Mouse (Mus musculus) cerebellum, adult 2 months (tissue): Measurements from ENCODE around the gene Eno1. TPM values are rescaled to one million over a fixed set of nuclear protein-coding genes. Genes with fewer than 3 reads are reported as not detected.

Experiments
- DNase-seq, 2 experiments: peaks; one replicate each; pipeline ENCODE4 v3.0.0; 2021
- H3K27ac ChIP-seq: fragments of 200-500 bp; 2 replicates; pipeline ENCODE4 v1.5.1; 2012; ENCODE audit warnings: low read length, control low read depth, inconsistent platforms; ENCODE audit not compliant: insufficient read depth
- H3K27me3 ChIP-seq: fragments of 200-500 bp; 2 replicates; pipeline ENCODE4 v1.6.1; 2012; ENCODE audit warnings: inconsistent platforms, mild to moderate bottlenecking, low read length, moderate library complexity; ENCODE audit not compliant: control insufficient read depth, insufficient read depth
- H3K4me1 ChIP-seq: fragments of 200-500 bp; 2 replicates; pipeline ENCODE4 v1.6.1; 2011; ENCODE audit warnings: low read length; ENCODE audit not compliant: control insufficient read depth, insufficient read depth
- H3K4me3 ChIP-seq: fragments of 200-500 bp; replicated peaks from 2 replicates; pipeline ENCODE3; 2011; ENCODE audit warnings: mild to moderate bottlenecking, low read depth, low read length, control low read depth; ENCODE audit not compliant: insufficient read depth
- CTCF ChIP-seq: fragments of 200-500 bp; IDR thresholded peaks from 2 replicates; pipeline ENCODE4 v1.5.1; 2011; ENCODE audit warnings: low read depth, mild to moderate bottlenecking, control low read depth, low read length, moderate library complexity, borderline replicate concordance; ENCODE audit not compliant: insufficient read depth
- POLR2A ChIP-seq: fragments of 200-500 bp; IDR thresholded peaks from 2 replicates; pipeline ENCODE4 v1.6.1; 2011; ENCODE audit warnings: low read length, control low read depth, borderline replicate concordance; ENCODE audit not compliant: insufficient read depth
- WGBS: fragments of 180-500 bp; shearing (Covaris S2); methylation state at CpG from one replicate; pipeline ENCODE4 v1.1.7; 2018; 5-methylcytosine and 5-hydroxymethylcytosine counted together
- polyA plus RNA-seq: library from polyadenylated mRNA; depleted of rRNA; stranded (reverse); fragments of >200 nt; gene quantifications from 2 replicates; pipeline ENCODE4 v1.2.3, GENCODE M21; 2012

The Eno1 gene
- polyA plus RNA-seq, 1 experiment = 918 TPM

- Histone ChIP-seq H3K27me3 (no peaks in the 10 kb centered on the region), H3K27ac (no peak overlapping the region), H3K4me3 (peak overlapping the region; percentile 75), H3K4me1 (peaks cover 14% of the 10 kb centered on the region)
- DNase-seq = peak in 1 of 2 experiments; percentile 50
- WGBS = 8% methylated on average over 3 of the region's 3 CpGs
- TF ChIP-seq POLR2A (no peak), CTCF (no peak)
Measured at GRCm38 (mm10) chr4:150238433-150239086, 2.0 kb downstream of the Eno1 start.

- peaks cover 14% of the 10 kb centered on the region for H3K4me1 ChIP-seq
- TF ChIP-seq CTCF (no peak), POLR2A (no peak)
- H3K27ac ChIP-seq = no peak overlapping the region
- DNase-seq = no peak
- WGBS = 52% methylated on average over 5 of the region's 5 CpGs
- peak overlapping the region; percentile 15 for H3K4me3 ChIP-seq
- H3K27me3 ChIP-seq = no peaks in the 10 kb centered on the region
Measured at GRCm38 (mm10) chr4:150239087-150239480, 2.6 kb downstream of the Eno1 start.

GRCm38 (mm10) chr4:150239503-150239902 is 3.0 kb downstream of the Eno1 start:
- Histone ChIP-seq H3K4me1 (peaks cover 14% of the 10 kb centered on the region), H3K27ac (no peak overlapping the region), H3K27me3 (no peaks in the 10 kb centered on the region), H3K4me3 (no peak overlapping the region)
- TF ChIP-seq CTCF (no peak), POLR2A (no peak)
- no peak for DNase-seq
- WGBS = 63% methylated on average over 6 of the region's 6 CpGs

- DNase-seq = peak; percentile 77 to 87
- TF ChIP-seq CTCF (peak; percentile 89), POLR2A (no peak)
- peaks cover 14% of the 10 kb centered on the region for H3K4me1 ChIP-seq
- H3K27ac ChIP-seq = no peak overlapping the region
- peak overlapping the region; percentile 34 for H3K4me3 ChIP-seq
- 12% methylated on average over 6 of the region's 6 CpGs for WGBS
- no peaks in the 10 kb centered on the region for H3K27me3 ChIP-seq
Measured at GRCm38 (mm10) chr4:150239951-150240368, 3.4 kb downstream of the Eno1 start.

- no peak overlapping the region for H3K27ac ChIP-seq
- H3K27me3 ChIP-seq = no peaks in the 10 kb centered on the region
- TF ChIP-seq CTCF (no peak), POLR2A (no peak)
- H3K4me3 ChIP-seq = no peak overlapping the region
- H3K4me1 ChIP-seq = peaks cover 14% of the 10 kb centered on the region
- DNase-seq = no peak
- 17% methylated on average over 1 of the region's 1 CpGs for WGBS
Measured at GRCm38 (mm10) chr4:150240381-150240886, 3.9 kb downstream of the Eno1 start.

- Histone ChIP-seq H3K27me3 (no peaks in the 10 kb centered on the region), H3K27ac (no peak overlapping the region), H3K4me3 (no peak overlapping the region), H3K4me1 (peaks cover 14% of the 10 kb centered on the region)
- WGBS = 39% methylated on average over 4 of the region's 4 CpGs
- TF ChIP-seq CTCF (no peak), POLR2A (no peak)
- no peak for DNase-seq
Measured at GRCm38 (mm10) chr4:150241708-150242107, 5.2 kb downstream of the Eno1 start.

- 82% methylated on average over 5 of the region's 5 CpGs for WGBS
- Histone ChIP-seq H3K4me1 (peaks cover 14% of the 10 kb centered on the region), H3K27me3 (no peaks in the 10 kb centered on the region), H3K27ac (no peak overlapping the region), H3K4me3 (no peak overlapping the region)
- no peak for TF ChIP-seq POLR2A
- TF ChIP-seq CTCF = no peak
- DNase-seq = no peak
Measured at GRCm38 (mm10) chr4:150242745-150243144, 6.2 kb downstream of the Eno1 start.

- WGBS = 50% methylated on average over 2 of the region's 2 CpGs
- no peak overlapping the region for H3K4me3 ChIP-seq
Measured at GRCm38 (mm10) chr4:150245876-150246275, 9.4 kb downstream of the Eno1 start.

GRCm38 (mm10) chr4:150248009-150248408 is 11.5 kb downstream of the Eno1 start:
- Histone ChIP-seq H3K4me3 (no peak overlapping the region), H3K4me1 (peaks cover 7% of the 10 kb centered on the region), H3K27ac (no peak overlapping the region), H3K27me3 (no peaks in the 10 kb centered on the region)
- peak; percentile 77 to 79 for DNase-seq
- WGBS = 22% methylated on average over 5 of the region's 5 CpGs
- TF ChIP-seq POLR2A (no peak), CTCF (peak; percentile 99)

More at GRCm38 (mm10) chr4:150245876-150246275, 9.4 kb downstream of the Eno1 start:
- Histone ChIP-seq H3K27ac (no peak overlapping the region), H3K4me1 (peaks cover 16% of the 10 kb centered on the region), H3K27me3 (no peaks in the 10 kb centered on the region)
- TF ChIP-seq CTCF = no peak
- no peak for TF ChIP-seq POLR2A
- DNase-seq = no peak
